Mouse (Mus musculus) limb, embryonic 10.5 days (tissue): ENCODE measurements around the gene Tube1. TPM values are rescaled to one million over a fixed set of nuclear protein-coding genes. Genes with fewer than 3 reads are reported as not detected.

Experiments used
- DNase-seq: peaks from one replicate; pipeline ENCODE4 v3.0.0-alpha.2; 2017; ENCODE audit warnings: low spot score
- H3K27ac ChIP-seq: fragments of 300-500 bp; sonication (generic); 2 replicates; pipeline ENCODE4 v1.5.1; 2016; ENCODE audit warnings: mild to moderate bottlenecking
- H3K27me3 ChIP-seq: fragments of 300-500 bp; sonication (generic); 2 replicates; pipeline ENCODE4 v1.6.1; 2016; ENCODE audit warnings: low read depth, mild to moderate bottlenecking; ENCODE audit not compliant: poor library complexity, severe bottlenecking
- H3K36me3 ChIP-seq: fragments of 300-500 bp; sonication (generic); 2 replicates; pipeline ENCODE4 v1.6.1; 2016; ENCODE audit warnings: mild to moderate bottlenecking, moderate library complexity
- H3K4me1 ChIP-seq: fragments of 300-500 bp; sonication (generic); 2 replicates; pipeline ENCODE4 v1.6.1; 2016
- H3K4me3 ChIP-seq: fragments of 300-500 bp; sonication (generic); 2 replicates; pipeline ENCODE4 v1.5.1; 2016; ENCODE audit warnings: mild to moderate bottlenecking, moderate library complexity
- H3K9me3 ChIP-seq: fragments of 300-500 bp; sonication (generic); replicated peaks from 2 replicates; pipeline ENCODE4 v1.6.1; 2016; ENCODE audit warnings: mild to moderate bottlenecking
- WGBS: fragments of 180-500 bp; shearing (Covaris S2); methylation state at CpG from one replicate; pipeline ENCODE4 v1.1.7; 2016; 5-methylcytosine and 5-hydroxymethylcytosine counted together
- polyA plus RNA-seq: library from polyadenylated mRNA; unstranded; fragments of >200 nt; fragmentation: Nextera tagmentation; extraction: Ambion mirVana; gene quantifications from 2 replicates; pipeline ENCODE4 v1.2.1, GENCODE M21; 2016

Tube1 gene
- polyA plus RNA-seq, 1 experiment from 2014 or later: 26.1 TPM

DNA sequence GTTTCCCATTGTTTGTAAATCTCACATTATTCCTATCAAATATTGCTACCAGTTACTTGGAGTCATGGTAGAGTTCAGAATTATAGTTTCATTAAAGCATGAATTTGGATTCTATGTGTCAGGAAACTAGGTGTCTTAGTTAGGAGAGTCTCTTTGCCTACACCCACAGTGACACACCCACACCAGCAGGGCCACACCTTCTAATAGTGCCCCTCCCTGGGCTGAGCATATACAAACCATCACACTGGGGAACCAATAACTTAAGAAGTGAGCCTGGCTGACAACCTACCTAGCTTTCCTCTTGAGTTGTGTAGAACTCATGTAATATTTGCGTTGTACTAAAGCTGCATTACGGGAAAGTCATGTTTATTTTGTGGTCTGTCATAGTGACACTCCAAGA, 7.6 kb downstream of the Tube1 start:
- 95% methylated on average over 2 of the region's 2 CpGs for WGBS
- H3K4me1 ChIP-seq: no peaks in the 10 kb centered on the region
- DNase-seq: no peak

DNA sequence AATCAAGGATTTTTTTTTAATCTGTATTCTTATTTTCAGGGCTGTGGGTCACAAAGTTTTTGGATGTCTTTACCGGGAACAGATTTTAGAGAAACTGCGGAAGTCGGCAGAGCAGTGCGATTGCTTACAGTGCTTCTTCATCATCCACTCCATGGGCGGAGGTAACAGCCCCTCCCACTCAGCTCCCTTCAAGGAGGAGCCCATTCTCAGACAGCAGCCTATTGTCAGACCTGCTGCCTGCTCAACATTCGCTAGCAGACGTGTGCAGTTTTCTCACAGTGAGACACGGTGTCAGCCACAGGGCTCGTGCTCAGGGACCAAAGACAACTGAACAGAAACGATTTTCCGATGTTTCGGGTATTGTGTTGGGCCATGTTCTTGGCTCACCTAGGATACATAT, 8.4 kb downstream of the Tube1 start:
- no peak overlapping the region for H3K27ac ChIP-seq
- no peaks in the 10 kb centered on the region for H3K9me3 ChIP-seq
- peaks cover 97% of the 10 kb centered on the region for H3K36me3 ChIP-seq
- H3K27me3 ChIP-seq: no peaks in the 10 kb centered on the region
- no peak overlapping the region for H3K4me3 ChIP-seq
- H3K4me1 ChIP-seq: no peaks in the 10 kb centered on the region
- 89% methylated on average over 12 of the region's 12 CpGs for WGBS
- no peak for DNase-seq

More for the DNA sequence above, 7.6 kb downstream of the Tube1 start:
- Histone ChIP-seq H3K36me3 (peaks cover 97% of the 10 kb centered on the region), H3K4me3 (no peak overlapping the region), H3K27me3 (no peaks in the 10 kb centered on the region), H3K9me3 (no peaks in the 10 kb centered on the region), H3K27ac (no peak overlapping the region)

DNA sequence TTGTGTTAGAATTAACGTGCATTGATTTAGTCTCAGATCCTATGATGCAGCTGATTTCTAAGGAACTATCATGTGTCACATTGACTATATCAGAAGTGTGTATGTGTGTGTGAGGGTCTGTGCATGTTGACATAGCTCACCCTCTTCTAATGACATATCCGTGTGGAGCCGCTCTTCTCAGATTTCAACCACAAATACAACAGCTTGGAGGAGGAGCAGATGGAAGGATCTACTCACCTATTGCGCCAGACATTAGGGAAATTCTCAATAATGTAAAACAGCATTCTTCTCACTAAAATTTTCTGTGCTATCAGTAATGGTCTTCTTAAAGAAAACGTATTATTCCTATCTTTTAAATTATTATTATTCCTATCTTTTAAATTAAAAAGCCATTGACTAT, 22.9 kb downstream of the Tube1 start:
- Histone ChIP-seq H3K36me3 (peaks cover 8% of the 10 kb centered on the region; the same call in 1 of the 2 replicates), H3K27ac (no peak overlapping the region), H3K4me1 (0 out of 2 replicates have a peak, but pooled peaks cover 1% of the 10 kb centered on the region), H3K27me3 (no peaks in the 10 kb centered on the region), H3K4me3 (no peak overlapping the region), H3K9me3 (no peaks in the 10 kb centered on the region)
- DNase-seq: no peak
- 90% methylated on average over 5 of the region's 5 CpGs for WGBS

DNA sequence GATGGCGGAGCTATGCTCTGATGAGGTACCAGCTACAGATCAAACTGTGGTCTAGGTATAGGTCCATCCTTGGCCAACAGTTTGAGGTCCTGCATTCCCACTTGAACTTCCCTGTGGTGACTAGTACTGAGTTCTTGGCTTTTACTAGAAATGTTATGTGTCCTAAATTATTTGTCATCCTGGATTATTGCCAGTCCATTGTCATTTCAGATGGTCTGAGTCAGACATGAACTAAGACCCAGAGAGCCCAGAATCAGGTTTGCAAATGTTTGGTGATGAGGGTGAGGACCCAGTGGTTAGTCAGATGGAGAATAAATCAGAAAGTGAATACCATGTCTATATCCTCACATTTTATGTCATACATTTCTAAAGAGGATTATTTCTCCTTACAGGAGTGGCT, 23.5 kb downstream of the Tube1 start:
- Histone ChIP-seq H3K9me3 (no peaks in the 10 kb centered on the region), H3K36me3 (peaks cover 6% of the 10 kb centered on the region; the same call in 1 of the 2 replicates), H3K4me1 (0 out of 2 replicates have a peak, but pooled peaks cover 6% of the 10 kb centered on the region), H3K27me3 (no peaks in the 10 kb centered on the region), H3K4me3 (no peak overlapping the region), H3K27ac (no peak overlapping the region)
- 97% methylated on average over 1 of the region's 1 CpGs for WGBS
- no peak for DNase-seq

DNA sequence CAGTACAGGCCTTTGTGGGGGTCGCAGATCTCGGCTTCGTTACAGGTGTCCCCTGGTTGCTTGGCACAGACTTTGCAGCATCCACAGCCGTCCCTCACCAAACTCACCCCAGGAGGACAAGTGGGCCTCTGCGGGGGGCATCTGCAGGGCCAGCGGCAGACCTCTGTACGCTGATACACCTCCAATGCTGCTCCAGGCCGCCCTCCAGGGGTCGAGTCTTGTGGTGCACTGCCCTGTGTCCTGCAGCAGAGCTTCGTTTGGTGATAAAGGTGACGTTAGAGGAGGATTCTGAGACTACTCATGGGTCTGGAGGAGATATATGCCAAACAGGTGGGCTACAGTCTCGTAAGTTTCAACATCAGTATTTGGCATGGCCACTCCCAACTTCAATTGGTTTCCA, 24.5 kb downstream of the Tube1 start:
- WGBS: 50% methylated on average over 12 of the region's 12 CpGs
- peaks cover 6% of the 10 kb centered on the region; the same call in 1 of the 2 replicates for H3K36me3 ChIP-seq
- no peak overlapping the region for H3K4me3 ChIP-seq
- DNase-seq: no peak
- no peaks in the 10 kb centered on the region for H3K27me3 ChIP-seq
- peaks cover 16% of the 10 kb centered on the region for H3K4me1 ChIP-seq
- no peak overlapping the region for H3K27ac ChIP-seq
- no peaks in the 10 kb centered on the region for H3K9me3 ChIP-seq

DNA sequence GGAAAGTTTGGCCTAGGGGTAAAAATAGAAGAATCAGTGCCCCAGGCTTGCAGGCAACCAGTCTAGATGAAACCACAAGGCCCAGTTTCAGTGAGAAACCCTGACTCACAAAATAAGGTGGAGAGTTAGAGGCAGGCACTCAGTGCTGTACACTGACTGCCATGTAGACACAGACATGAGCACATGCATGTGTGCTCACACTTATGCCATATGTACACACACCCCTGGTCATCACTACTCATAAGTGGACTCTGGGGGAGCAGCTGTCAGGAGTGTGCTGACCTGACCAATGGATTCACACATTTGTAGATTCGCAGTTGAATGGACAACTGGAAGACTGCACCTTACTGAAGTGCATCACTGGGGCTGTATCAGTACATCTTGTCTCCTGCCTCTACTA, 27.6 kb downstream of the Tube1 start:
- DNase-seq: no peak
- peaks cover 29% of the 10 kb centered on the region for H3K4me1 ChIP-seq
- 100% methylated on average over 1 of the region's 1 CpGs for WGBS

DNA sequence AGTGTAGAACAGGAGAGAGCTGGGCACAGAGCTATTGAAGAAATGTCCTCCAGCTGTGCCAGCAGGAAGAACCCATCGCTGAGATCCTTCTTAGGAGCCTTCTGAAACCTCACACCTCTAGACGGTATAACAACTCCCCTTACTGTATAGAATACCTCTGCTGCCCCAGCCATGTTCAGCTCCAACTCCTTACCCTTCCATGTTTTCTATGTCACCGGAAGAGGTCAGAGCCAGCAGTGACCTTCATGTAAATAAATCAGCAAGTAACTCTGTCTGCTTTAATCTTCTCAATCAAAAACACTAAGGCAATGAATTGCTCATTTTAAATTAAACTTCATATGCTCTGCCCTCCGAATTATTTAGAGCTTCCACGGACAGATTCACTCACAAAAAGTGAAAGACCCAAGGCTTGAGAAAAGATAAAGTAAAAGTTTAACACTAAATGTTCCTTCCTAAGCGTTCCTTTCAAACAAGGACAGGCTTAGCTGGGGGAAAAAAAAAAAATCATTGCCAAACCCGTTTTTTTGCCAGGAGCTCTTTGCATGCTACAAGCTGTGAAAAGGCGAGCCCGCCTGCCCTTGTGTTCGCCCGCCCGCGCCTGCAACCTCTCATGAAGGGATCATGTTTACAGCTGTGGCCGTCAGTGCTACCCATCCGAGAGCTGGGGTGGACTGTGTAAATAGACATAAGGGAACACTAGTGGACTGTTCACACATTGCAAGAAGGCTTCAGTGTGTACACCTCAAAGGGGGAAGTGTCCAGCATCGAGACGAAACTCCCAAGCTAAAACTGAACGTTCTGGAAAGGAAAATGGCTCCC, 29.1 kb downstream of the Tube1 start:
- peak; percentile 57 for DNase-seq
- H3K36me3 ChIP-seq: no peaks in the 10 kb centered on the region
- H3K27me3 ChIP-seq: no peaks in the 10 kb centered on the region
- peak overlapping the region; percentile 14 for H3K27ac ChIP-seq
- H3K9me3 ChIP-seq: no peaks in the 10 kb centered on the region
- H3K4me1 ChIP-seq: peaks cover 38% of the 10 kb centered on the region
- H3K4me3 ChIP-seq: peak overlapping the region; percentile 15; the same call in 1 of the 2 replicates
- 31% methylated on average over 18 of the region's 18 CpGs for WGBS

More for the DNA sequence above, 27.6 kb downstream of the Tube1 start:
- H3K36me3 ChIP-seq: no peaks in the 10 kb centered on the region
- no peaks in the 10 kb centered on the region for H3K27me3 ChIP-seq
- H3K27ac ChIP-seq: no peak overlapping the region
- no peak overlapping the region for H3K4me3 ChIP-seq
- no peaks in the 10 kb centered on the region for H3K9me3 ChIP-seq

DNA sequence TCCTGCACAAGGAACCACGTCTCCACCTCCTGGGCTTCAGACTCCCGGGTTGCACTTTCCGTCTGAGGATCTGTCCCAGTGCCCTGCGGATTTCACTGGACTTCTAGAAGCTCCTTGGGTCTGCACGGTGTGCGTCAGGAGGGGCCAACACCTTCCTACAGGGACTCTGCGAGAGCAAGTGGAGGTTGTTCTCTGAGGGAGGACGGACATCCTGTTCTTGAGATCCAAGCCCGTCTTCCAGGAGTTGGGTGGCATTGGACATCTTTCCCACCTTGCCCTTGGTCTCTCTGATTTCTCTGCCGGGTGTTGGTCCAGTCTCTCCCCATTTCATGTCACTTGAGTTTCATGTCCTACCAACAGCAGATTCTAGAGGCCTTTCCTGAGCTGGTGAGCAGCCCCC, 29.9 kb downstream of the Tube1 start, which contains the start of gene Ccn6:
Ccn6 (minus strand) TSS at position 101 of the 400 bp plus-strand sequence.
- Histone ChIP-seq H3K4me3 (peak within 1 kb of the TSS; percentile 15; the same call in 1 of the 2 replicates), H3K27me3 (no peaks in the 10 kb centered on the region), H3K9me3 (no peaks in the 10 kb centered on the region), H3K27ac (peak within 1 kb of the TSS; percentile 14), H3K4me1 (peaks cover 42% of the 10 kb centered on the region), H3K36me3 (no peaks in the 10 kb centered on the region)
- 92% methylated on average over 10 of the region's 10 CpGs for WGBS
- no peak for DNase-seq

DNA sequence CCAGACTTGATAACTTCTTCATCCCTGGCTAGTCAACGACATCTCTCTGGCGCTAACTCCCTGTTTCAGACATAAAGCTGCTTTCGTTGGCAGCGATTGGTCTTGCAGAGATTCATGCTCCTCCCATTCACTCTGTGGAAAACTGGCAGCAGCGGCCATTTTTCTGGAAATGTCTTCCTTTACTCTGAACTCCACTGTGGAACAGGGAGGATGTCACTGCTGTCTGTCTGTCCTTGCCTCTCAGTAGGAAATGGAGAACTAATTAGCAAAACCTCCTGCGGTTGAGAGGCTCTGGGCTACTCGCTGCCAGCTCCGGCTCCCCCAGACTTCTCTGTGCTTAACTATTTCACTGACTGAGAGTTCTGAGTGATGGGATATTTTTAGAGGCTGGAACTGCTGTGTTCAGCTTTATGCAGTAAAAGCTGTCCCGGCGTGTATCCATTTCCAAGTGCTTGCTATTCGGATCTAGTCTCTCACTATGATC, 31.9 kb downstream of the Tube1 start:
- H3K4me3 ChIP-seq: no peak overlapping the region
- H3K9me3 ChIP-seq: no peaks in the 10 kb centered on the region
- no peak for DNase-seq
- WGBS: 45% methylated on average over 11 of the region's 11 CpGs
- H3K4me1 ChIP-seq: peaks cover 58% of the 10 kb centered on the region
- 0 out of 2 replicates have a peak overlapping the region, but pooled peaks have one; percentile 36 for H3K27ac ChIP-seq
- no peaks in the 10 kb centered on the region for H3K27me3 ChIP-seq
- H3K36me3 ChIP-seq: no peaks in the 10 kb centered on the region

DNA sequence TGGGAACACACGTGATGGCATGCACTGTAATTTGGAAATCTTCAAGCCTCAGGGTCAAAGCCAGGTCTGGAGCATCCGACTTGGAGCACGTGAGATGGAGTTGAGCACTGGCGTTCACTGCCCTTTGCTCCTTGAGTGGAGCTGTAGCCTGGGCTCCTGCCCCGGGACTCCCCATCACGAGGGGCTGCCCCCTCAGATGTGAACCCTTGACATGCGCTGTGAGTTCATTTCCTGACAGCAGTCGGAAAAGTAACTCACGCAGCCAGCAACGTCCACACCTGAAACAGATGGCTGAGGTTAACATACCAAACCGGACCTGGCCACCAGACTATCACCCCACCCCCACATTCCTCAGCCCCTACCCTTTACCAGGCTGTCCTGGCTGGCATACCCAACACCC, 33.8 kb downstream of the Tube1 start:
- H3K9me3 ChIP-seq: no peaks in the 10 kb centered on the region
- WGBS: 78% methylated on average over 11 of the region's 11 CpGs
- H3K4me1 ChIP-seq: peaks cover 64% of the 10 kb centered on the region

DNA sequence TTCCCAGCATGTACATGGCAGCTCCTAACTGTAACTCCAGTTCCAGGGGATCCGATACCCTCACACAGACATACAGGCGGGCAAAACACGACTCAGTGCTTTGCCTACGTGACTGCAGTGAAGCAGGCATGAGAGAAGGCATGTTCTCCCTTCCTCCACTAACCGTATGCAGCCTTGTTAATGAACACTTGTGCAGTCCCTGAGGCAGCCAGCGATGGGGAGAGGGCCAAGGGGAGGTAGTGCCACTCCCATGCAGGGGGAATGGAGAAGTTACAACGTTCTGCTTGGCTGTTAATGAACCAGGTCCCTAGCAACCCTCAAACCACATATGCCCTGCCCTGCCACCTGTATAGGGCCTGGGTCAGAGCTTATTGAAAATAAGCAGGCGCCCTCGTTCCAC, 35.9 kb downstream of the Tube1 start:
- H3K4me3 ChIP-seq: peak overlapping the region; percentile 42
- H3K27ac ChIP-seq: peak overlapping the region; percentile 61
- peak; percentile 46 for DNase-seq
- 36% methylated on average over 9 of the region's 9 CpGs for WGBS
- no peaks in the 10 kb centered on the region for H3K36me3 ChIP-seq
- H3K9me3 ChIP-seq: no peaks in the 10 kb centered on the region
- H3K27me3 ChIP-seq: no peaks in the 10 kb centered on the region
- H3K4me1 ChIP-seq: peaks cover 68% of the 10 kb centered on the region

More for the DNA sequence above, 33.8 kb downstream of the Tube1 start:
- Histone ChIP-seq H3K27ac (0 out of 2 replicates have a peak overlapping the region, but pooled peaks have one; percentile 30), H3K27me3 (no peaks in the 10 kb centered on the region), H3K36me3 (no peaks in the 10 kb centered on the region), H3K4me3 (no peak overlapping the region)
- no peak for DNase-seq

DNA sequence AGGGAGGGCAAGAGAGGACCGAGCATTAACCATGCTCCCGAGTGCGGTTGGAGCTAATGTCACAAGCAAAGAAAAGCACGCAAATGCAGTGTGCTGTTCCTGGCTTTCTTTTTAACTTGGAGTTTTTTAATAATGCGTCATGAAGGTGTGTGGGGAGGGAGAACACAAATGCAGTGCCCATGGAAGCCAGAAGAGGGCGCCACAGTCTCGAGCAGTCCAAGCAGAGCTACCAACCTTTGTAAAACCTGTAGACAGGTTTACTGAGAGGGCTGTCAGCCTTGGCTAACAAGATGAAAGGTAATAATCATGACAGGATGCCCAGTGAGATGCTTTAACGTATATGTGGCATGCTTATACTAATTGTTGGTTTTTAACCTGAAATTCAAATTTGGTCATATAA, 36.4 kb downstream of the Tube1 start:
- Histone ChIP-seq H3K4me3 (peak overlapping the region; percentile 42), H3K27ac (peak overlapping the region; percentile 61; the same call in 1 of the 2 replicates), H3K9me3 (no peaks in the 10 kb centered on the region), H3K4me1 (peaks cover 74% of the 10 kb centered on the region), H3K36me3 (no peaks in the 10 kb centered on the region), H3K27me3 (no peaks in the 10 kb centered on the region)
- DNase-seq: peak; percentile 87
- WGBS: 6% methylated on average over 8 of the region's 8 CpGs

DNA sequence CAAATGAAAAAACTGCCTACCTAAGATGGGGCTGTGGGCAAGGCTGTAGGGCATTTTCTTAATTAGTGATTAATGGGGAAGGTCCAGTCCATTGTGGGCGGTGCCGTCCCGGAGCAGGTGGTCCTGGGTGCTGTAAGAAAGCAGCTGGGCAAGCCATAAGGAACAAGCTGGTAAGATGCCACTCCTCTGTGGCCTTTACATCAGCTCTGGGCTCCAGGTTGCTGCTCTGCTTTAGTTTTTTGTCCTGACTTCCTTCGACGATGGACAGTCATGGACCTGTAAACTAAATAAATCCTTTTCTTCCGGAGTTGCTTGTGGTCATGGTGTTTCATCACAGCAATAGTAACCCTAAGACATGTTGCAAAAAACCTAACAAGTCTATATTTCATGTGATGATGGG, 36.9 kb downstream of the Tube1 start:
- Histone ChIP-seq H3K9me3 (no peaks in the 10 kb centered on the region), H3K36me3 (no peaks in the 10 kb centered on the region), H3K27ac (no peak overlapping the region), H3K27me3 (no peaks in the 10 kb centered on the region), H3K4me3 (peak overlapping the region; percentile 57), H3K4me1 (peaks cover 73% of the 10 kb centered on the region)
- no peak for DNase-seq
- 15% methylated on average over 6 of the region's 6 CpGs for WGBS
